Mouse (Mus musculus): ENCODE data around the gene Slc16a10. TPM values are rescaled to one million over a fixed set of nuclear protein-coding genes. Genes with fewer than 3 reads are reported as not detected.

The Slc16a10 gene
- polyA plus RNA-seq, 1 experiment from 2014 or later, result 16.9 TPM

DNA sequence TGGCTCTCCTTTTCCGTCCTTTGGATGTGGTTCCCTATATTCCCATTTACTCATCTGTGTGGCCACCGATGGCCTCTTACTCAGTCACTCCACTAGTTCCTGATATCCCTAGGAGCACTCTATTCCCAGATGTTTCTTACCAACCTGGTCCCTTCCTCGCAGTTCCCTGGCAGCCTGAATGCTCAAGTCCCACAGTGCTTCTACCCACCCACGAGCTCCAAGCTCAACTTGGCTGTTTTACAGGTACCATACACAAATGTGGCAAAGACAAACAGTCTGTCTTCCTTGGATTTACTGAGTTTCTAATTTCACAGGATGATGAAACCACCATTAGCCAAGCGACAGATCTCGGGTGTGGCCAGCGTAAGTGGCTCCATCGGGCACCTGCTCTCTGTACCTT lies 87.6 kb downstream of the Slc16a10 start:
- no peaks in the 10 kb centered on the region for H3K9me3 ChIP-seq (ENCODE audit: control insufficient read depth, low read length)
- DNase-seq (ENCODE audit: low spot score) (no peak), ATAC-seq (ENCODE audit: low FRiP score) (no peak)
- no peaks in the 10 kb centered on the region for H3K36me3 ChIP-seq (replicated peaks; ENCODE audit: control insufficient read depth, insufficient read depth)
- no peaks in the 10 kb centered on the region for H3K4me1 ChIP-seq (replicated peaks; ENCODE audit: control insufficient read depth, insufficient read depth, low read length)
- H3K27me3 ChIP-seq (ENCODE audit: control insufficient read depth, insufficient read depth, low read length), result no peaks in the 10 kb centered on the region
- no peak overlapping the region for H3K9ac ChIP-seq
- H3K27ac ChIP-seq, result no peak overlapping the region
- H3K4me2 ChIP-seq (replicated peaks), result no peak overlapping the region
- H3K4me3 ChIP-seq (replicated peaks; ENCODE audit: low read length), result no peak overlapping the region
- WGBS, result 93% methylated on average over 8 of the region's 8 CpGs

DNA sequence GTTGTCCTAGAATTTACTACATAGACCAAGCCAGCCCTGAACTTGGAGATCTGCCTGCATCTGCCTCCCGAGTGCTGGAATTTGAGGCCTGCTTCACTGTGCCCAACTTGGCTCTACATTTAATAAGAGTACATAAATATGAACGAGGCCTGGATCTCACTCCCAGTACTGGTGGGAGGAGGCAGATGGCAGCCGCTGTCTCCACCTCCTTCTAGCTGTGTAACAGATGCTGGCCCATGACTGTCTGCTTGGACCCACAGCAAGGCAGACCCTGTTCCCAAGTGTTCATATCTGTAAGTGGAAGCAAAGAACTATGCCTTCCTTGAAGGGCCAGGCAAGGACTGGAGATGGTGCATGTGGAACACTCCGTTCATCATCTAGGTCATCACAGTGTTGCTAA lies 88.2 kb downstream of the Slc16a10 start:
- 94% methylated on average over 4 of the region's 4 CpGs for WGBS
- ATAC-seq (ENCODE audit: low FRiP score) (no peak), DNase-seq (ENCODE audit: low spot score) (no peak)
- Histone ChIP-seq H3K4me3 (replicated peaks; ENCODE audit: low read length) (no peak overlapping the region), H3K36me3 (replicated peaks; ENCODE audit: control insufficient read depth, insufficient read depth) (no peaks in the 10 kb centered on the region), H3K27ac (no peak overlapping the region), H3K27me3 (ENCODE audit: control insufficient read depth, insufficient read depth, low read length) (no peaks in the 10 kb centered on the region), H3K4me2 (replicated peaks) (no peak overlapping the region), H3K9me3 (ENCODE audit: control insufficient read depth, low read length) (no peaks in the 10 kb centered on the region), H3K9ac (no peak overlapping the region), H3K4me1 (replicated peaks; ENCODE audit: control insufficient read depth, insufficient read depth, low read length) (no peaks in the 10 kb centered on the region)

DNA sequence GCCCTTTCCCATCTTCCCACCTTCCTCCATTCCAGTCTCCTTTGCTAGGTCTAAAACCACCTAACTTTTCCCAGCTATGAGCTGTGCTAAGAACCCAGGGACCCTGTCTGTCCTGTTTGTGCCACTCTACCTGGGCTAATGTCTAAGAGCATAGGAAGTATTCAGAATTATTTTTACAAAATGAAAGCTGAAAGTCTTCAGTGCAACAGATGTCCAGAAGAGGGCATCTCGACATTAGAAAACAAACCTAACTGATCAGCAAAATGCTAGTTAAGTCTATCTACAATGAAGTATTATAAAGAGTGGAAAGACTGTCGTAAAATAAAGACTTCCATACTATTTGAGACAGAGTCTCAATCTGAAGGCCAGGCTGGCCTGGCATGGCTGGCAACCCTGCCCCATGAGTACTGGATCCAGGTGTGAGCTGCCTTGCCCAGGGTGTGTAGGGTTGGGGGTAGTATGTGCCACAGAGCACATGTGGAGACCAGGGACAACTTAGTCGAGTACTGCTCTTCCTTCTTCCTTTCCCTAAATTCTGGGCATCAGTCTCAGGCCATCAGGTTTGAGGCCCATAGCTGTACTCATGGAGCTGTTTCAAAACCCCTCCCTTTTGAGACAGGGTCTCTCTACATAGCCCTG lies 88.7 kb downstream of the Slc16a10 start:
- 65% methylated on average over 3 of the region's 3 CpGs for WGBS
- no peaks in the 10 kb centered on the region for H3K27me3 ChIP-seq (ENCODE audit: control insufficient read depth, insufficient read depth, low read length)
- no peaks in the 10 kb centered on the region for H3K9me3 ChIP-seq (ENCODE audit: control insufficient read depth, low read length)
- H3K4me3 ChIP-seq (replicated peaks; ENCODE audit: low read length), result no peak overlapping the region
- H3K27ac ChIP-seq, result no peak overlapping the region
- H3K36me3 ChIP-seq (replicated peaks; ENCODE audit: control insufficient read depth, insufficient read depth), result no peaks in the 10 kb centered on the region
- H3K9ac ChIP-seq, result no peak overlapping the region
- H3K4me1 ChIP-seq (replicated peaks; ENCODE audit: control insufficient read depth, insufficient read depth, low read length), result no peaks in the 10 kb centered on the region
- DNase-seq (ENCODE audit: low spot score) (peak; percentile 69), ATAC-seq (ENCODE audit: low FRiP score) (no peak)
- H3K4me2 ChIP-seq (replicated peaks), result no peak overlapping the region

DNA sequence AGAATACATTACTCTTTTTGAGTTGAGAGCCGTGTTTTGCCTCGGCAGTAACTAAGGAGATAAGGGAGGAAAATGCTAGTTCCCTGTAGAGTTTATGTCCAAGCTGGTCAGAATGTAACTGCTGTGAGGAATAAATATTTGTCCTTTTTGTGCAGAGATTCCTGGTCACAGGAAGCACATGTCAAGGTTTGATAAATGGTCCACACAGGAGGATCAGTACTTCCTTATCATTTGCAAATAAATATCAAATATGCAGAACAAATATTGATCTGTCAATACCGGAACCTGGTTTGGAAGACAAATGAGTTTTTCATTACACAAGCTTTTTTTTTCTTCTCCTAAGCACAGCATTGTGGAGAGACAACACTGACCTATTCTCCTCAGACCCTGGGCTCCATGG lies 90.1 kb downstream of the Slc16a10 start:
- Histone ChIP-seq H3K36me3 (replicated peaks; ENCODE audit: control insufficient read depth, insufficient read depth) (no peaks in the 10 kb centered on the region), H3K4me3 (replicated peaks; ENCODE audit: low read length) (no peak overlapping the region), H3K9me3 (ENCODE audit: control insufficient read depth, low read length) (no peaks in the 10 kb centered on the region), H3K4me2 (replicated peaks) (no peak overlapping the region), H3K9ac (no peak overlapping the region), H3K4me1 (replicated peaks; ENCODE audit: control insufficient read depth, insufficient read depth, low read length) (no peaks in the 10 kb centered on the region), H3K27ac (no peak overlapping the region), H3K27me3 (ENCODE audit: control insufficient read depth, insufficient read depth, low read length) (no peaks in the 10 kb centered on the region)
- ATAC-seq (ENCODE audit: low FRiP score), result no peak
- WGBS, result 80% methylated on average over 3 of the region's 3 CpGs
- no peak for DNase-seq (ENCODE audit: low spot score)

DNA sequence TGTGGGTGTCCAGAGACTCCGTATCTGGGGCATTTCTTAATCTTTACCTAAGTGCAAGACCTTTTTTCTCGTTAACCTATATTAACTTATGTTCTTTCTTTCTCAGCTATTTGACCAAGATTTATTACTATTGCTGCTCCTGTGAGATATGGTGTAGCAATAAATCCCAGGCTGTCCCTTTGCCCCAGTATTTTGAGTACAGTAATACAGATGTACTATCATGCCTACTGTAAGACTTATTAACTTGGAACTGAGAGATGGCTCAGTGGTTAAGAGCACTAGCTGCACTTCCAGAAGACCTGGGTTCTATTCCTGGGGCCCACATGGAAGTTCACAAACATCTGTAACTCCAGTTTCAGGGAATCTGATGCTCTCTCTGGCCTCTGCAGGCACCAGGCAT lies 91.3 kb downstream of the Slc16a10 start:
- Histone ChIP-seq H3K9me3 (ENCODE audit: control insufficient read depth, low read length) (no peaks in the 10 kb centered on the region), H3K4me3 (replicated peaks; ENCODE audit: low read length) (no peak overlapping the region), H3K4me2 (replicated peaks) (no peak overlapping the region), H3K27ac (no peak overlapping the region), H3K9ac (no peak overlapping the region), H3K27me3 (ENCODE audit: control insufficient read depth, insufficient read depth, low read length) (no peaks in the 10 kb centered on the region), H3K4me1 (replicated peaks; ENCODE audit: control insufficient read depth, insufficient read depth, low read length) (no peaks in the 10 kb centered on the region), H3K36me3 (replicated peaks; ENCODE audit: control insufficient read depth, insufficient read depth) (no peaks in the 10 kb centered on the region)
- no peak for ATAC-seq (ENCODE audit: low FRiP score)
- WGBS, result 93% methylated on average over 2 of the region's 2 CpGs
- no peak for DNase-seq (ENCODE audit: low spot score)

DNA sequence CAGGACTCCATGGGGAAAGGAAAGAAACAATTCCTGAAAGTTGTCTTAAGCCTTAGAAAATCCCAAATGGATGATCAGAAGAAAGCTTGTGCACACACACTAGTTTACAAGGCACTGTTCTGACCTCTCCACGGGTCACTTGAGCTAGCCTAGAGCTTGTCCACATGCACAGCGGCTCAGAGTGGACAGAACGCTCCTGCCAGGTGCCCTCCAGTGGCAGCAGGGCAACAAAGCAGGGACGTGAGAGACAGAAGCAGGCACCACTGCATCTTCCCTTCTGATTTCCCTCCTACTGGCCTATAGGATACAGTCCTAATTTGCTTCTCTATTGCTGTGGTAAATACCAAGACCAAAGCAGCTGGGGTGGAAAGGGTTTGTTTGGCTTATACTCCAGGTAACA lies 100.7 kb downstream of the Slc16a10 start:
- 16% methylated on average over 4 of the region's 4 CpGs for WGBS
- Histone ChIP-seq H3K4me3 (replicated peaks; ENCODE audit: low read length) (no peak overlapping the region), H3K36me3 (replicated peaks; ENCODE audit: control insufficient read depth, insufficient read depth) (no peaks in the 10 kb centered on the region), H3K27me3 (ENCODE audit: control insufficient read depth, insufficient read depth, low read length) (no peaks in the 10 kb centered on the region), H3K4me2 (replicated peaks) (no peak overlapping the region), H3K9ac (no peak overlapping the region), H3K9me3 (ENCODE audit: control insufficient read depth, low read length) (no peaks in the 10 kb centered on the region), H3K27ac (no peak overlapping the region), H3K4me1 (replicated peaks; ENCODE audit: control insufficient read depth, insufficient read depth, low read length) (no peaks in the 10 kb centered on the region; the same call in 1 of the 2 replicates)
- no peak for DNase-seq (ENCODE audit: low spot score)
- ATAC-seq (ENCODE audit: low FRiP score), result no peak

DNA sequence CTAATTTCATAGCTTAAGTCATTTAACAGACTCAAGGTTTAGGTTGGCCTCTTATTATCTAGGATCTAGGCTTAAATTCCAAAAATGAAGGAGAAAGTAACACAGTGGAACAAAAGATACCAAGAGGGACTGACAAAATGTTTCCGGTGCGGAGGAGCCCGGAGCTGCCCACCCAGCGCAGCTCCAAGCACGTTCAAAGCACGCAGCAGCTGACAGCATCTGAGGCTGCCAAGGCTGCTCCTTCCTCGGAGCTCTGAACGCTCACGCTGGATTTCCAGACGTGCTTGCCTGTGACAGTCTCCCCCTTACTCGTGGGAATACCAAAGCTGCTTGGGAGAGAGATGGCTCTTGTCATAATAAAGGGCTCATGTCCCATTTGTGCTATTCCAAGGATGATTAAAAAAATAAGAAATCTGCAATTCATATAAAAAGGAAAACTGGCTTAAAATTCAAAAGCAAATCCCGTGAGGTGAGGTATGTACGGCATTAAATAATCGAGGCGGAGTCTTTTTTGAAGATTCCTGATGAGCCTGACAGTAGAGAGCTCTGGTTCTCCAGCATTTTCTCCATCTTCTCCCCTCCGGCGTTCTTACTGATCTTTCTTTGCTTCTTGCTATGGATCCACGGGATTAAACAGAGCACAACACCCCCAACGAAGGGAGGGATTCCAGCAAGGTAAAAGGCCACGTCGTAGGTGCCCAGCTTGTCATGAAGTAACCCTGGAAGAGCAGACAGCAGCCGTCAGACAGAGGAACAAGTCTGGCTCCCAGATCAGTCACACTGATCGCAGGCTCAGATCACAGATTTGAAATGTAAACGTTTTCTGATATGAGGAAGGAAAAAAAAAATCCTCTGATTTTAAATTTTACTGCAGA lies 105.1 kb downstream of the Slc16a10 start:
- Histone ChIP-seq H3K4me2 (replicated peaks) (peak overlapping the region; percentile 28), H3K27me3 (ENCODE audit: control insufficient read depth, insufficient read depth, low read length) (no peaks in the 10 kb centered on the region), H3K36me3 (replicated peaks; ENCODE audit: control insufficient read depth, insufficient read depth) (no peaks in the 10 kb centered on the region), H3K27ac (peak overlapping the region; percentile 51), H3K4me1 (replicated peaks; ENCODE audit: control insufficient read depth, insufficient read depth, low read length) (no peaks in the 10 kb centered on the region; the same call in 1 of the 2 replicates), H3K9me3 (ENCODE audit: control insufficient read depth, low read length) (no peaks in the 10 kb centered on the region), H3K4me3 (replicated peaks; ENCODE audit: low read length) (no peak overlapping the region), H3K9ac (peak overlapping the region; percentile 25; the same call in 1 of the 2 replicates)
- peak; percentile 37; the same call in 1 of the 2 replicates for ATAC-seq (ENCODE audit: low FRiP score)
- 58% methylated on average over 24 of the region's 24 CpGs for WGBS
- DNase-seq (ENCODE audit: low spot score), result peak; percentile 40

DNA sequence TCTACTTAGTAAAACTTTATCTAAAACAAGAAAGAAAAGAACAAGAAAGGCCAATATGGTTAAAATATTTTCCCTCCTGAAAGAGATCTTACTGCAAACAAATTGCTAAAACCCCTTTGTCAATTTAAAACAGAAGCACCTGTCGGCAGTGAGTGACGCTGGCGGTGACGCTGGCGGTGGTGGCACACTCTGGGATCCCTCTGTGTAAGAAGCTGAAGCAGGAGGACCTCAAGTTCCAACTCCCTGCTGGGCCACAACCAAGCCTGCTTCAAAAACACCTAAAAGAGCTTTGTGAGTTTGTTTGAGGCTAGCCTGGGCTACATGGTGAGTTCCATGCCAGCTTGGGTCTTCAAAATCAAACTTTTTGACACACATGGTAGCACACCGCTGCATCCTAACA lies 107.1 kb downstream of the Slc16a10 start:
- H3K9ac ChIP-seq, result no peak overlapping the region
- H3K4me3 ChIP-seq (replicated peaks; ENCODE audit: low read length), result no peak overlapping the region
- H3K36me3 ChIP-seq (replicated peaks; ENCODE audit: control insufficient read depth, insufficient read depth), result no peaks in the 10 kb centered on the region
- DNase-seq (ENCODE audit: low spot score), result no peak
- no peak for ATAC-seq (ENCODE audit: low FRiP score)
- H3K27me3 ChIP-seq (ENCODE audit: control insufficient read depth, insufficient read depth, low read length), result no peaks in the 10 kb centered on the region
- no peaks in the 10 kb centered on the region; the same call in 1 of the 2 replicates for H3K4me1 ChIP-seq (replicated peaks; ENCODE audit: control insufficient read depth, insufficient read depth, low read length)
- H3K9me3 ChIP-seq (ENCODE audit: control insufficient read depth, low read length), result no peaks in the 10 kb centered on the region
- H3K4me2 ChIP-seq (replicated peaks), result no peak overlapping the region
- WGBS, result 97% methylated on average over 6 of the region's 6 CpGs
- no peak overlapping the region for H3K27ac ChIP-seq

DNA sequence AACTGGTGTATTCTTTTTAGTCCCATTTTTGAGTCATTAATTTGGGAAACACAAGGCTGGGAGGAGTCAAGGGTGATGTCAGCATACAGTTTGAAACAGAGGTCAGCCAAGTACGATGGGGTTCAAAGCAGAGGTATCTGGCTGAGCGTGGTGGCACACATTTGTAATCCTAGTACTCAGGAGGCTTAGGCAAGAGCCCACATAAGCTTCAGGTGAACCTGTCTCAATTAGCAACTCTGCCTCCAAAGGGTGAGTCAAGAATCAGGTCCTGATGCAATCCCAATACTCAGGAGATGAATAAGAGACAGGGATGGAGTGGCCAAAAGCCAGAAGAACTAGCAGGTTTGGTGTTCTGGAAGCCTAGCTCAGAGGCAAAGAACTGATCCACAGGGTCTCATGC lies 109.2 kb downstream of the Slc16a10 start:
- Histone ChIP-seq H3K4me2 (replicated peaks) (no peak overlapping the region), H3K9me3 (ENCODE audit: control insufficient read depth, low read length) (no peaks in the 10 kb centered on the region), H3K27ac (no peak overlapping the region), H3K4me3 (replicated peaks; ENCODE audit: low read length) (no peak overlapping the region), H3K27me3 (ENCODE audit: control insufficient read depth, insufficient read depth, low read length) (no peaks in the 10 kb centered on the region), H3K9ac (no peak overlapping the region), H3K36me3 (replicated peaks; ENCODE audit: control insufficient read depth, insufficient read depth) (no peaks in the 10 kb centered on the region), H3K4me1 (replicated peaks; ENCODE audit: control insufficient read depth, insufficient read depth, low read length) (no peaks in the 10 kb centered on the region; the same call in 1 of the 2 replicates)
- ATAC-seq (ENCODE audit: low FRiP score) (no peak), DNase-seq (ENCODE audit: low spot score) (no peak)
- 82% methylated on average over 2 of the region's 2 CpGs for WGBS

Data from hindbrain, embryonic 14.5 days (tissue).